Mouse (Mus musculus) forelimb bud, embryonic 11.5 days (tissue): ENCODE results near the gene Bnc2.

ENCODE experiments used
- DNase-seq: peaks from one replicate; pipeline ENCODE4 v3.0.0-alpha.2; 2012; ENCODE audit warnings: low read depth, low spot score

Bnc2 gene

DNA sequence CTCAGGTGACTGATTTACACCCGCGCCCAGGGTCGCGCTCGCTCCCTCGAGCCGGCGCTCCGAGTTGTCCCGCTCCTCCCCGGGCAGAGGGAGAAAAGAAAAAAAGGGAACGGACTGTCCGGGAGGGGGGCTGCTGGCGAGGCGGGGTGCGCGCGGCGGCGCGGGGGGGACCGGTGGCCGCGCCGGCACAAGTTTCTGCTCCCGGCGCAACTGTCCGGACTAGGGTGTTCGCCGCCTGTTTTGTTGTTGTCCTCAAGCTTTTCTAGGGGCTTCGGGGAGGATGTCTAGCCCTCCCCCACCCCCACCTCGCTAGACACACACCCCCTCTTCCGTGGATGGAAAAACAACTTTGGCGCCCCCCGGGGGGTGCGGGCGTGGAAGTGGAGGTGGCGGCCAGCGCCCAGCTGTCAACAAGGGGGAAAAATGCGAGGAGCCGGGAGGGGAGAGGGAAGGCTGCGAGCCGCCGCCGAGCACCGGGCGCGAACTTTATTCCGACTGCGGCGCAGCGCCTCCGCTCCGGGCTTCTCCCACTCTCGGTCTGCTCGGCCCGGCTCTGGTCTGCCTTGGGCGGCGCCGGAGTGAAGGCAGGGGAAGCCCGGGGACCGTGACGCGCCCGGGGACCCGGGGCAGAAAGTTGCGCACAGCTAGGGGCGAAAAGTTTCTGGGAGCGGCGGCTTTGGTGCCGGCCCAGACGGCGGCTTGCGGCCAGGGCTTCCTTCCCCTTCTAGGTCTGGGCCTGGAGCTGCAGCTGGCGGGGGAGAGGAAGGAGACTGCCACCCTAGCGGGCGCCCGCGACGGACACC, at the start of gene Bnc2:
Bnc2 (minus strand) TSS at position 105 of the 803 bp plus-strand sequence.
- peak; percentile 54 for DNase-seq

- DNase-seq: no peak
Observed at GRCm38 (mm10) chr4:84707961-84708360, 32.9 kb upstream of the Bnc2 start.

DNA sequence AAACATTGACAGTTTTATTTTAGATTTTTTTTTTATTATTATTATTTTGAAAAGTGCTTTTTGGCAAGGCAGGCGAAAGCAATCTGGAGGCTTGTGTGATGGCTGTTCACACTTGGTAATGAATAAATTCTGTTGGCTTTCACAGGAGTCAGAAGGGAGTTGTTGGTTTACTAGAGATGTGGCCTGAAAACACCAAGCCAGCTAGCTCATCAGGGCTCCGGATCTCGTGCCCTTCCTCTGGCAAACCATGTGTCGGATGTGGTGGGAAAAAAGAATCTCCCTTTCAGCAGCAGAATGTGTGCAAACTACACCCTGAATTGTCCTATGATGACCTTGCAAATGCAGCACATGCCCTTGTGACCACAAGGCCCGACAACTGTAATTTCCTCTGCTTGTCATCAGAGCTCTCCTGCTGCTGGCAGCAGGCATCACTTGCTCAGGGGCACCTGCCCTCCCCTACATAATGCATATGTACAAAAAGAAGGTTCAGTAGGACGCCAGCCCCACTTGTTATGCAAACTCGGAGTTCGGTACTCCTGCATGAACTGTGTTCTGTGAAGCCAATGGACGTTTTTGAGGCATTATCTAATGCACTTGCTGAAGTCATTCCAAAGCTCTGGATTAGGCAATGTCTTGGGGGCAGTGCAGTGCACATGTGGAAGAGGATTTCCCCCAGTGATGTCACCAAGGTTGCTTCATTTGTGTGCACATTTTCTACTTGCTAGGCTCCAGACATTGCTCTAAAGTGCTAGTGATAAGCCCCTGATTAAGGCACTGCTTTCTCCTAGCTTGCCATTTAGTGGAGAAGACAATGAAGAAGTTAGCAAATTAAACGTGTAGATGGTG, 10.7 kb upstream of the Bnc2 start:
- DNase-seq: no peak

DNA sequence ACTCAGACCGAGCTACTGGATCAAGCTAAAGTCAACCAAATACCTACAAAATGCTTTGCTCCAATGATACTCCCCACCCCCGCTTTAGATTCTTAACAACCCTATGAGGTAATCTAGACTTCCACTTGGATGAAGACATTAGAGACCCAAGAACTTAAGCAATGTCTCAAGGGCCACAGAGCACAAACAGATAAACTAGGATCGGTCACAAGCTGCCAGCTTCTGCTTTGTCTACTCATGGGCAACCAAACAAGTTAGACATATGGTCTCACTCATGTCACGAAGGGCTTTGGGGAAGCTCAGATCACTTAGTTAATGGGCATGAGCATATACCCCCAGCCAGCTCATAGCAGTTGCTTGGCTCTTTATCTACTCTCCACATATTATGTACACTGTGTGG, 9.9 kb upstream of the Bnc2 start:
- DNase-seq: no peak

GRCm38 (mm10) chr4:84675974-84676315, 870 bp upstream of the Bnc2 start:
- no peak for DNase-seq

- DNase-seq: peak; percentile 60
Observed at GRCm38 (mm10) chr4:84674318-84675170, 531 bp downstream of the Bnc2 start.

GRCm38 (mm10) chr4:84673681-84674307, 1.3 kb downstream of the Bnc2 start:
- DNase-seq: no peak

DNA sequence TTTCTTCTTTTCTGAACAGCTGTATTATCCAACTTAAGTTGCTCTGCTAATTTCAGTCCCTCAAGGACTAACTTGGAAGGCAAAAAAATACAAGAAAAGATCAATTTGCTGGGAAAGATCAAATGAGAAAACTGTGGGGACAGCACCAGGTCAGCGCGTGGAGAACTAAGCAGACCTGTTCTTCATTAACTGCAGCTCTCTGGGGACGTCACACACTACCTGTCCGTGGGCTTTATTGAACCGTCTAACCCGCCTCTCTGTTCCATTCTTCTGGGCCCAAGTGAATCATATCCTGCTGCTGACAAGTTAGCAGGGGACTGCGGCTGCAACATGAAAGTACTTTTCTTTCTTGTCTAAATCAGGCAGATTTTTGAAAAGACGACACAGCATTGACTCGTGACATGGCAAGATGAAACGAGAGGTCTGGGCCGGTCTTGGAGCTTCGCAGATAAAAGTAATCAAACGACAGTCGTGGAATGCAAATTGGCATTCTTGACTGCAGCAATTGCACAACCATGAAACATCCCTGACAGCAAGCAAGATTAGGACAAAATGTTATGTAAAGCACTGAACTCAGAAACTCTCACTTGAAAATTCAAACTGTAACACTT, 2.8 kb downstream of the Bnc2 start:
- no peak for DNase-seq

DNA sequence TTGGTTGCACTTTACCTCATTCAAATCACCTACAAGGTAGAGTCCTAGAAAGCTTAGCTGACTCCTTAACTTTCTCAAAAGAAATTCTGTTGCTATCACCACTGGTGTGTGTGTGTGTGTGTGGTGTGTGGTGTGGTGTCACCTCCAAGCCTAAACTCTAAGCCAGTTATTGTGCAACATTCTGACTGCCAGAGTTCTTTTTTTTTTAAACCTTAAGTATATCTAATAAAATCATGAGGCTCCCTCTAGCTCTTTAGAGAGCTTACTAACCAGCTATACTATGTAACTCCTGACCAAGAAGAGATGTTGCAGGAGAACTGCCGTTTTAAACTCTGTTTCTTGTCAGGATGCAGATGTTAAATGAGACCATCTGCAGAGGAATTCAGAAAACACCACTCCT, 4.1 kb downstream of the Bnc2 start:
- DNase-seq: no peak

DNA sequence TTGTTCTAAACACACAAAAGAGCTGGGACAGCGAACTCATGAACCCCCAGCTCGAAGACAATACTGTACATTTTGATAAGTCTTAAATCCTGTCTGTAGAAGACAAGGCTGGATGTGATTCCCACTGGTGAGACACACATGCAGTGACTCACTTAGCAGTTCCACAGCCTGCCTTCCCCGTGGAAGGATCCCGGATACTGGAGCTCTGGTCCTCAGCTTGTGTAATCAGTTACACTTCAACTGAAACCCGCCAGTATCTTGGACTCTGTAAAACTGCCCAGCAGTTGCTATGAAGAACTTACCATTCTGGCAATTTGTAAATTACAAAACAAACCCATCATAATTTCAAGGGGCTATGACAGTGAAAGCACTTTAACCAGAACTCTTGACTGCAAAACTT, 5.4 kb downstream of the Bnc2 start:
- no peak for DNase-seq

DNA sequence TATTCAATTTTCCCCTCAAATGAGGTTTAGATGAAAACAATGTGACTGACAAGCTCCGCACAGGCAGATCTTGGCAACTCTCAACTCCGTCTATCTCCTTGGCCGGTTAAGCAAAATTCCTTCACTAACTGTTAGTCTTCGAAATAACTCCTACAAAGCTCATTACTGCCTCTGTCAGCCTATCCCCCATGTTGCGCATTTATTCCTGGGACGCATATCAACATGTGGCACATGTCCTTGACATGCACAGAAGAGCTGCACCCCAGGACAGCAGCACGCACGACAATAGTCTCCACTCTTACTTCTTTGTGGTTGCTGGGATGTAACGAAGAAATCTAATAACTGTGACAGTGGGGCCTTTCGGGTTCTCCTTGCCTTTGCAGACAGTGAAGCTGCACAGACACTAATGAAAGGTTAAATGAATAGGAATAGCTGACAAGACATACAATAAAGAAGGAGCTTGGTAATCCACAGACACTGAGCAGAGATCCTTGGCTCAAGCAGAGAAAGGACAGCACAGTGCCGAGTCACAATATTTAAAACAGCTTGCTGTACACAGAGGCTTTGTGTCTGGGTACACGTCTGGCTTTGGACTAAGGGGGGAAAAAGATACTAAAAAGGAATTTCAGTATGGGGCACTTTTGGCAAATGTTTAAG, 6.0 kb downstream of the Bnc2 start:
- no peak for DNase-seq

- DNase-seq: no peak
Observed at GRCm38 (mm10) chr4:84668226-84668625, 6.8 kb downstream of the Bnc2 start.

GRCm38 (mm10) chr4:84662228-84663065, 12.6 kb downstream of the Bnc2 start:
- DNase-seq: no peak

- no peak for DNase-seq
Observed at GRCm38 (mm10) chr4:84661341-84661740, 13.7 kb downstream of the Bnc2 start.

DNA sequence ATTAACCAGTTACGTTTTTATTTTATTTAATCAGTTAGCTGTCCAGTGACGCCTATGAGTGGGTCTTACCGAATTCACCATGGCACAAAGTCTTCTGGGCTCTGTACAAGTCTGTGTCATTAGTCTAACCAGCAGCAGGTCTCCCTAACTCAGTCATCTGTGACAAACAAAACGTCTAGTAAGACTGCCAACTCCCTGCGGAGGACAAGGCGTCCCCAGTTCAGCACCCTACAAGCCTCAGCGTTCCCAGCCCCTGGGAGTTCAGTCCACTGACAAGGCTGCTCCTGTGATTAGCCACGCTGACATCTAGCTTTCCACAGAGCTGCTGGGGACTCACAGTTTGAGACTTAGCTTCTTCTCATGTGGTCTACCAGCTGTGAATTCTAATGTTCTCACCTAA, 23.3 kb downstream of the Bnc2 start:
- no peak for DNase-seq

DNA sequence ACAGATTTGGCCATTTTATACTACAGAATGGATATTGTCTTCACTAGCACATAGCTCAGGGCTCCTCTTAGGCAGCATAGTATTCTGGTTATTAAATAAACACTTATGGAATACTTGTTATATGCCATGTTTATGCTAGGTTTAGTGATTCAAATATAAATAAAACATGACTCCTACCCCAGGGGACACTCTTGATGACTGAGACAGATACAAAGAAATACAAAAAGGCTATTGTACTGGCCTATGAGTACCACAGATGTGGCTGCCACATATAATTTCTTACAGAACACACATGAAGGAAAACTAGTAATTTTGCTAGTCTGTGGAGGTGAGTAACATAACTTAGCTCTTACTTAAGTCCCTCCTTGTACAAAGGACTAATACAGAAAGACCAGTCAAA, 28.5 kb downstream of the Bnc2 start:
- DNase-seq: no peak

GRCm38 (mm10) chr4:84639166-84639565, 35.9 kb downstream of the Bnc2 start:
- no peak for DNase-seq

GRCm38 (mm10) chr4:84637641-84638040, 37.4 kb downstream of the Bnc2 start:
- peak; percentile 84 for DNase-seq

- peak; percentile 28 for DNase-seq
Observed at GRCm38 (mm10) chr4:84634751-84635150, 40.3 kb downstream of the Bnc2 start.

DNA sequence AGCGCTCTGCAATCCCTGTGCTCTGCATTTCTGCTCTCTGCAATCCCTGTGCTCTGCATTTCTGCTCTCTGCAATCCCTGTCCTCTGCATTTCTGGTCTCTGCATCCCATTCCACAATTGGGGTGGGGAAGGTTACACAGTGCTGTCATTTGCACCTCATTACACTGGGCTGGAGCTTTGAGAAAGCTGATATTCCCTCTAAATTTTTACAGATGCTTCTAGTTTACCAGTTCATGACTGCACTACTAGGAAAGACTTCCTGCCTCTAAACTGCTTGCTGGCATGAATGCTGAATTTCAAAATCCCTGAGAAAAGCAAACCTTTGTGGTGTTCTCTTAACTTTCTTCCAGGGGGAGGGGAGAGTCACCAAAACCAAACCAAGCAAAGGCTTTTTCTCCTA, 41.1 kb downstream of the Bnc2 start:
- DNase-seq: peak; percentile 71
